Mouse (Mus musculus): ENCODE results near the gene Hoxd11.
A peak's percentile ranks its signal among the peaks of the same experiment; 100 is the strongest.

Hoxd11 gene

GRCm38 (mm10) chr2:74681594-74682531, 2.5 kb downstream of the Hoxd11 start:
- DNase-seq (ENCODE audit: low spot score), result no peak

- DNase-seq (ENCODE audit: low spot score), result no peak
These were observed 3.4 kb downstream of the Hoxd11 start for GRCm38 (mm10) chr2:74682796-74683195.

- no peak for DNase-seq (ENCODE audit: low spot score)
These were observed 4.2 kb downstream of the Hoxd11 start for GRCm38 (mm10) chr2:74683471-74683951.

- no peak for DNase-seq (ENCODE audit: low spot score)
These were observed 4.7 kb downstream of the Hoxd11 start for GRCm38 (mm10) chr2:74684106-74684505.

- no peak for DNase-seq (ENCODE audit: low spot score)
These were observed 5.8 kb downstream of the Hoxd11 start for GRCm38 (mm10) chr2:74685059-74685603.

- no peak for DNase-seq (ENCODE audit: low spot score)
These were observed 7.1 kb downstream of the Hoxd11 start for GRCm38 (mm10) chr2:74686301-74686987.

- no peak for DNase-seq (ENCODE audit: low spot score)
These were observed 7.8 kb downstream of the Hoxd11 start for GRCm38 (mm10) chr2:74686988-74687697.

- no peak for DNase-seq (ENCODE audit: low spot score)
These were observed 8.6 kb downstream of the Hoxd11 start for GRCm38 (mm10) chr2:74687698-74688555.

GRCm38 (mm10) chr2:74688795-74689573, 9.6 kb downstream of the Hoxd11 start:
- no peak for DNase-seq (ENCODE audit: low spot score)

- no peak for DNase-seq (ENCODE audit: low spot score)
These were observed 10.4 kb downstream of the Hoxd11 start for GRCm38 (mm10) chr2:74689574-74690337.

GRCm38 (mm10) chr2:74690338-74690716, 11.0 kb downstream of the Hoxd11 start:
- DNase-seq (ENCODE audit: low spot score), result no peak

- DNase-seq (ENCODE audit: low spot score), result peak; percentile 82
These were observed 11.9 kb downstream of the Hoxd11 start, which contains the start of gene Hoxd10 for GRCm38 (mm10) chr2:74691022-74691951. TSS of gene Hoxd10 (plus strand) at chr2:74691924.

GRCm38 (mm10) chr2:74691995-74692807, 12.8 kb downstream of the Hoxd11 start:
- DNase-seq (ENCODE audit: low spot score), result no peak

GRCm38 (mm10) chr2:74692808-74693431, 13.6 kb downstream of the Hoxd11 start:
- DNase-seq (ENCODE audit: low spot score), result no peak

- no peak for DNase-seq (ENCODE audit: low spot score)
These were observed 14.1 kb downstream of the Hoxd11 start for GRCm38 (mm10) chr2:74693432-74693827.

GRCm38 (mm10) chr2:74694066-74694465, 14.7 kb downstream of the Hoxd11 start:
- no peak for DNase-seq (ENCODE audit: low spot score)

- DNase-seq (ENCODE audit: low spot score), result no peak
These were observed 16.0 kb downstream of the Hoxd11 start for GRCm38 (mm10) chr2:74695383-74695782.
